Mouse (Mus musculus): ENCODE measurements around the gene Wdr25. TPM values are rescaled to one million over a fixed set of nuclear protein-coding genes. Genes with fewer than 3 reads are reported as not detected.

Wdr25 gene
- polyA plus RNA-seq, 1 experiment from 2014 or later: 5.0 TPM

DNA sequence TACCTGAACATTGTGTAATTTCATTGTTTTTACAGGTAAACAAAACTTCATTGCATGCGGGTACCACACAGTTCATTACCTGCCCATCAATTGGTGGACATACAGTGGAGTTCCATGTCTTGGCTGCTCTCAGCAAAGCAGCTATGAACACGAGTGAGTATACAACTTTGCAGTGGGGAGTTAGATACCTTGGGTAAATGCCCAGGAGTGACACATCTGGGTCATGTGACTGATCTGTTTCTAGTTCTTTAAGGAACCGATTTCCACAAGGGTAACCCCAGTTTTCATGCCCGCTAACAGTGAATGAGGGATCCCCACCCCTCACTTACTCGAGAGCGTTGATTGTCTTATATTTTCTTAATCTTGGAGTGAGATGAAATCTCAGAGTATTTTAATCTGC is 183.6 kb downstream of the Wdr25 start:
- no peak overlapping the region for H3K27ac ChIP-seq (replicated peaks in 1 of 2; ENCODE audit: control insufficient read depth in 1 of 2, insufficient read depth in 1 of 2, low read depth in 2 of 2, low read length in 2 of 2)
- H3K27me3 ChIP-seq (ENCODE audit: control insufficient read depth, insufficient read depth, low read length): no peaks in the 10 kb centered on the region
- H3K4me2 ChIP-seq (ENCODE audit: low read length): no peak overlapping the region
- H3K4me1 ChIP-seq (ENCODE audit: control insufficient read depth in 2 of 2, insufficient read depth in 2 of 2, low read length in 2 of 2): no peaks in the 10 kb centered on the region; a peak in 1 of 4 replicates
- no peaks in the 10 kb centered on the region for H3K9me3 ChIP-seq (ENCODE audit: control insufficient read depth, low read length)
- 74% methylated on average over 6 of the region's 6 CpGs for WGBS
- no peak overlapping the region for H3K9ac ChIP-seq (ENCODE audit: low read length)
- no peak overlapping the region for H3K4me3 ChIP-seq (ENCODE audit: control insufficient read depth in 1 of 2, insufficient read depth in 1 of 2, low read depth in 1 of 2, low read length in 2 of 2)
- no peak for ATAC-seq (ENCODE audit: insufficient number of reproducible peaks, insufficient read depth, low FRiP score, low read depth)
- H3K36me3 ChIP-seq (ENCODE audit: control insufficient read depth, insufficient read depth, low read length): no peaks in the 10 kb centered on the region

Other genes with a start within 250 kb of the Wdr25 start
- gene Degs2, start 191.3 kb upstream of the Wdr25 start, polyA plus RNA-seq (2014; fragmentation: Nextera tagmentation; extraction: Ambion mirVana): 0.72 and 0.93 TPM in 2 replicates
- 13.7 and 14.4 TPM in 2 replicates for gene Yy1, start 100.7 kb upstream of the Wdr25 start, polyA plus RNA-seq (2014; fragmentation: Nextera tagmentation; extraction: Ambion mirVana)
- gene Slc25a29, start 57.7 kb upstream of the Wdr25 start, polyA plus RNA-seq (2014; fragmentation: Nextera tagmentation; extraction: Ambion mirVana): 2.5 and 2.7 TPM in 2 replicates
- gene Slc25a47, start 57.6 kb upstream of the Wdr25 start, polyA plus RNA-seq (2014; fragmentation: Nextera tagmentation; extraction: Ambion mirVana): 4.2 and 4.6 TPM in 2 replicates
- gene Wars, start 543 bp downstream of the Wdr25 start, polyA plus RNA-seq (2014; fragmentation: Nextera tagmentation; extraction: Ambion mirVana): 57.0 and 60.5 TPM in 2 replicates
- 2.0 and 2.6 TPM in 2 replicates for gene Begain, start 174.6 kb downstream of the Wdr25 start, polyA plus RNA-seq (2014; fragmentation: Nextera tagmentation; extraction: Ambion mirVana)